Mouse (Mus musculus) retina, postnatal 1 day (tissue): Measurements from ENCODE around the gene Spata31d1b.
A peak's percentile ranks its signal among the peaks of the same experiment; 100 is the strongest.
"Not testable (repeated sequence)": the region's sequence is repeated elsewhere in the genome, so short reads cannot be mapped to it uniquely, and the experiment has no call there.

Source experiments
- DNase-seq: peaks from one replicate; pipeline ENCODE4 v3.0.0-alpha.2; 2012

The Spata31d1b gene

GRCm38 (mm10) chr13:59711984-59712383 lies at the start of gene Spata31d1b:
Gene Spata31d1b, plus strand, starts transcription at chr13:59712284.
- not testable (repeated sequence) for DNase-seq

GRCm38 (mm10) chr13:59663939-59664712 lies 48.0 kb upstream of the Spata31d1b start:
- DNase-seq: no peak

- DNase-seq: no peak
These were observed 44.3 kb upstream of the Spata31d1b start for GRCm38 (mm10) chr13:59667763-59668162.

- DNase-seq: no peak
These were observed 43.5 kb upstream of the Spata31d1b start for GRCm38 (mm10) chr13:59668501-59669093.

- DNase-seq: no peak
These were observed 42.1 kb upstream of the Spata31d1b start for GRCm38 (mm10) chr13:59669946-59670345.

GRCm38 (mm10) chr13:59671521-59671920 lies 40.6 kb upstream of the Spata31d1b start:
- peak; percentile 32 for DNase-seq

GRCm38 (mm10) chr13:59672248-59672647 lies 39.8 kb upstream of the Spata31d1b start:
- no peak for DNase-seq

GRCm38 (mm10) chr13:59673597-59673996 lies 38.5 kb upstream of the Spata31d1b start:
- DNase-seq: peak; percentile 40

- peak; percentile 51 for DNase-seq
These were observed 37.9 kb upstream of the Spata31d1b start for GRCm38 (mm10) chr13:59674215-59674614.

GRCm38 (mm10) chr13:59674761-59675150 lies 37.3 kb upstream of the Spata31d1b start:
- peak; percentile 58 for DNase-seq

GRCm38 (mm10) chr13:59675151-59676011 lies 36.7 kb upstream of the Spata31d1b start, which contains the start of gene Golm1:
Gene Golm1, minus strand, starts transcription at chr13:59675811.
- DNase-seq: peak; percentile 79

- DNase-seq: no peak
These were observed 35.5 kb upstream of the Spata31d1b start for GRCm38 (mm10) chr13:59676316-59677229.

GRCm38 (mm10) chr13:59679306-59679705 lies 32.8 kb upstream of the Spata31d1b start:
- DNase-seq: no peak

GRCm38 (mm10) chr13:59679908-59680307 lies 32.2 kb upstream of the Spata31d1b start:
- no peak for DNase-seq

- no peak for DNase-seq
These were observed 29.5 kb upstream of the Spata31d1b start for GRCm38 (mm10) chr13:59682629-59683028.

- no peak for DNase-seq
These were observed 26.8 kb upstream of the Spata31d1b start for GRCm38 (mm10) chr13:59685236-59685635.

- DNase-seq: no peak
These were observed 23.7 kb upstream of the Spata31d1b start for GRCm38 (mm10) chr13:59688338-59688770.

GRCm38 (mm10) chr13:59689313-59689712 lies 22.8 kb upstream of the Spata31d1b start:
- no peak for DNase-seq

- no peak for DNase-seq
These were observed 22.2 kb upstream of the Spata31d1b start for GRCm38 (mm10) chr13:59689843-59690242.

GRCm38 (mm10) chr13:59690576-59690975 lies 21.5 kb upstream of the Spata31d1b start:
- no peak for DNase-seq

- DNase-seq: peak; percentile 32
These were observed 20.6 kb upstream of the Spata31d1b start for GRCm38 (mm10) chr13:59691478-59691877.

- DNase-seq: no peak
These were observed 18.1 kb upstream of the Spata31d1b start, which contains the start of gene 4921517D22Rik for GRCm38 (mm10) chr13:59694008-59694407. Gene 4921517D22Rik, minus strand, starts transcription at chr13:59694108.
